Mouse (Mus musculus) embryo, embryonic 10 days (tissue): ENCODE measurements around the gene Sema3g.

Source experiments
- DNase-seq: peaks from one replicate; pipeline ENCODE4 v3.0.0-alpha.2; 2015; ENCODE audit warnings: low spot score

The Sema3g gene

DNA sequence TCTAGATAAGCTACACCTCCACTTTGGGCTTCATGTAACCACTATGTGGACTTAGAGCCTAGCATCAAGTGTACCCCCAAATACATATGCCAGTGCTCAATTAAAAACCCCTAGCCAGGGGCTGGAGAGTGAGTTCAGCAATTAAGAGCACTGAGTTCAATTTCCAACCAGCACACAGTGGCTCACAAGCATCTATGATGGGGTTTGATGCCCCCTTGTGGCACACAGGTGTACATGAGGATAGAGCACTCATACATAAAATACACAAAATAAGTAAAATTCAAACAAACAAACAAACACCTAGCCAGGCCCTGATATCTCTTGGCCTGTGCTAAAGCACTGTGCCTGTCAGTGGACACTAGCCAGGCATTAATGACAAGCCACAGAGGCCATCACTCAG lies 21.7 kb upstream of the Sema3g start:
- peak; percentile 45 for DNase-seq

DNA sequence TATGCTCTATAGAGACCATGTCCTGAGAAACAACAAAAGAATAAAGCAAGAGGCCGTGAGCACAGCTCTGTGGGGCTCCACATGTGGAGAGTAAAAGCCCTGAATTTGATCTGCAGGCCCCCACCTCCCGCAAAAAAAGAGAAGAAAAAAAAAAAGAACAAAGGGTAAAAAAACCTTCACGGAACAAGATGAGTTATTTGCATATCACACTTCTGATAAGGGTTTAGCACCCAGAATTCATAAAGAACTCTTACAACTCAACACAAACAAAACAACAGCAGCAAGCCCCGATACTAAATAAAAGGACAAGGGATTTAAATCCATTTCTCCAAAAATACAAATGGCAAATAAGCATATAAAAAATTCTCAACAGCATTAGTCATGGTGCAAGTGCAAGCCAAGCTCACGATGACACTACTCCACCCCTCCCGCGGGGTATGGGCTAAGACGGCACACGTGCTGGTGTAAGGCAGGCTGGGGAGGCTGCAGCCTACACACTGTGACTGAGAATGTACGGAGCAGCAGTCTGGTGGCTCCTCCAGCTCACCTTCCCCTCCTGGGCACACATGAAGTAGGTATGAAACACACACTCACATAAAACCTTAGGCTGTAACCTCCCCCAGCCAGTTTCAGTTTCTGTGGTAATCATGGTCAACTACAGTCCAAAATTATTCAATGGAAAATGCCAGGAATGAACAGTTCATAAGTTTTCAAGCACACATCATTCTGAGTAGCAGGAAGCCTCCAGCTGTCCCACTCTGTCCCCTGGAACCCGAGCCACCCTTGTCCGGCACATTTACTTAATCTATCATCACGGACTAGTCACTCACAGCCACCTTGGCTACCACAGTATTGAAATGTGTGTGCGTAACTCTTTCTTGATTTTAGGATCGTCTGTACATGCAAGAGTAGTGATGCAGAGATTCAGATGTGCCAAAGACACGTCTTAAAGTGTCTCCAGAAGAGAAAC lies 19.8 kb upstream of the Sema3g start:
- DNase-seq: no peak

GRCm38 (mm10) chr14:31199599-31199998 lies 18.1 kb upstream of the Sema3g start:
- DNase-seq: no peak

GRCm38 (mm10) chr14:31200038-31200437 lies 17.6 kb upstream of the Sema3g start:
- DNase-seq: no peak

DNA sequence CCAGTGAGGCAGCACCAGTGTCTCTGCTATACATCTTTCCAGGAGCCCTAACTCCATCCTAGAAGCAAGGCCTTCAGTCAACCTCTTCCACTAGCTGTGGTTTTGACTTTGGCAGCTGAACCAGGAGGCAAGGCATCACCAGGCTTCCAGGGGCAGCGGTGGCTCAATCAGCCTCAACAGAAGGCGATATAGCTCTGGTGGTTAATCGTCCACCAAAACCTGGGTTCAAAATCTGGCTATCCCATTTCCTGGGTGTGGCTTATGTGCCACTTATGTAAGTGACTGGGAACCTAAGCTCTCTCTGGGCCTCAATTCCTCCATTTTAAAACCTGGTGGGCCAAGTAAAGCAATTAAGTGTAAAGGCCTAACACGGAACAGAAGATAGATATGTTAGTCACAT lies 12.8 kb upstream of the Sema3g start:
- DNase-seq: no peak

DNA sequence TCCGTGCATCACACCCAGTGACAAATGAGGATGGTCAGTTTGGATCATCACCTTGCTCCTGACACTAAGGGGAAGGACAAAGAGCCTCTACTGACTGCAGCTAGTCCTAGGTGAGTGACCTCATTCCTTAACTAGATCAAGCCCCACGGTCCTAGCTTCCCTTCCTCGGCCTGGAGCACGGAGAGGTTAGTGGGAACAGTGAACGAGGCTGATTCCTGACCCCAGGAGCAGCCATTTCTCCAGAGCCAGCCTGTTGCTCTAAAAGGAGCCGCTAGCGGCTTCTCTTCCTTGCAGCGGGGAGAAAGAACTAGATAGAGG lies 12.5 kb upstream of the Sema3g start:
- no peak for DNase-seq

DNA sequence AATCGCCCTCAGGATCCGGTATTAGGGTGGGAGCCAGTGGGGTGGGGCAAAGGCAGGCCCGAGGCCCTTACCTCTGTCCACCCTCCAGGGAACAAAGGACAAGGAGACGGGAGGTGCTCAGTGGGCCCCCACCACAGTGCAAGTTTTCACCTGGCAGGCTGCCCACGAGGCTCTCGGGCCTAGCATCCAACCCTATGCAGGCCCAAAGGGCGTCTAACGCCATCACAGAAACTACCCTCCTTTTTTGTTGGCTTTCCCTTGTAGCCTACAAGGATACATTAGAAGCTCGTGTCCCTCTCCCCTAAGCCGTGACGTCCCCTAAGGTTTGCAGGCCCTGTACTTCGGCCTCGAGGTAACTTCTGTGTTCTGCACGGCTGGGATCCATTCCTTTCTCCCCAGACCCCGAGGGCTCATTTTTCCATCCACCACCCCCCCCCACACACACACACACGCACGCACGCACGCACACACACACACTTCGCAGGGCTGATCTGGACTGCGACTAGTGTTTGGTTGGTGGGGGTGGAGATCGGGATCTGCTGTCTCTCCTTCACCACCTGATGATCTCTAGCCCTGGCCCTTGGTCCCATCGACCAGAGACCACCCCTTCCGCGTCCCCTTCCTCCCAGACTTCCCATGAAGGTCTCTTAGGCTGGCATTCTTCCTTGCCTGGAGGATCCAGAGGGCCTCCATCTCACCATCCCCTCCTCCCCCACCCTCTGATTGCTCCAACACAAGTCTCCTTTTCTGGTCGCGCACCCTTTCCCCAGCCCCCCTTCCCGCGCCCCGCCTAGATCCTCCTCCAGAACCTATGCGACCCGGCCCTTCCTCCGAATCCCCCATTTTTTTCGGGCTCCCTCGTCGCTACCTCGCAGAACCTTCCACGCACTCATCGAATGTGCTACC lies 11.8 kb upstream of the Sema3g start:
- DNase-seq: peak; percentile 53

DNA sequence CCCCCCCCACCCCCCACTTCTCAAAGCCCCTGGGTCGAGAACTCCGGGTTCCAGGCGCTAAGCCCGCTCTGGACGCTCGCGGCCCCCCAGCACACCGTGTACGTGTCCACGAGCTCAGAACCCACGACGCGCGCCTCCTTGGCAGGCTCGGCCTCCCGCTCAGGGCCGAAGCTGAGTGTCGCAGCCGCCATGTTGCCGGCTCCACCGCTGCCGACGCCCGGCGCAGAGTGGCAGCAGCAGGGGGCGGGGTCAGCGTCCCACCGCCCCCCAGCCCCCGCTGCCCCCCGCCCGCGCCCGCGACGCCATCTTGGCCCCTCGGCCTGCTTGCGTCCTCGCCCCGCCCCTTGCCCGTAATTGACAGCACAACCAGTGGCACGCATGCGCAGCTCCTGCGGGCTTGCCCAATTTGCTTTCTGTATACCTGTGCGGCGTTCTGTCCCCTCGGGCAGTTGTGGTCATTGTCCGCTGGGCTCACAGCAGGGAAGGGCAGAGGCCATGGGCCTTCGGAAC lies 11.1 kb upstream of the Sema3g start:
- DNase-seq: peak; percentile 96

DNA sequence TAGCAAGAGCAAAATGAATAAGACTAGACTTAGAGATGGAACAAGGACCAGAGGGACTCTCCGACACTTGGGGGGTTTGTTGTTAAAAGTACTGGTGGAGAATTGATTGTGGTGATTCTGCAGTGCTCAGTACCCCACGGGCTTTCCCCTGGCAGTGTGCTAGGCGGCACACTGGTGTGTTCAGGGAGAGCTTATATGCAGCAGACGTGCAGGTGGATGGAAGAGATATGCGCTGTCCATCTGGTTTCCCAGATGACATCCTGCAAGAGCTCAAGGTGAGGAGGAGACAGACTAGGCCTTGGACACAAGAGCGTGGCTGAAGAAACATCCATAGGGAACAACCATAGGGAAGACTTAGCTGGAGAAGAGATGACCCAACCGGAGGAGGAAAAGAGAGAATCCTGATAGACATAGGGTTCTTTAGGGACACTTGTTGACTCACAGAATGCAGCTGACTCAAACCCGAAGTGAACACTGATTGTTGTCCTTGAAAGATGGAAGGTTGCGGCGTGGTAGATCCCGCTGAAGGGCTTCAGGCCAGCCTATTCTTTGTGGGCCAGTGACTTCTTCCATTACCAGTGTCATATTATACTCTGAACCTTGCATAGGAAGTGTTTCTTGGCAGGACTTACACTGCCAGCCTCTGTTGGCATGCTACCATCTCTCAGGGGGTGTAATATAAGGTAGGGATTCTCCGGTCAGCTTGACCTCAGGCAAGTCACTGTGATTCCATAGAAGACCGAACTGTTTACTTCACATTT lies 10.4 kb upstream of the Sema3g start:
- no peak for DNase-seq

DNA sequence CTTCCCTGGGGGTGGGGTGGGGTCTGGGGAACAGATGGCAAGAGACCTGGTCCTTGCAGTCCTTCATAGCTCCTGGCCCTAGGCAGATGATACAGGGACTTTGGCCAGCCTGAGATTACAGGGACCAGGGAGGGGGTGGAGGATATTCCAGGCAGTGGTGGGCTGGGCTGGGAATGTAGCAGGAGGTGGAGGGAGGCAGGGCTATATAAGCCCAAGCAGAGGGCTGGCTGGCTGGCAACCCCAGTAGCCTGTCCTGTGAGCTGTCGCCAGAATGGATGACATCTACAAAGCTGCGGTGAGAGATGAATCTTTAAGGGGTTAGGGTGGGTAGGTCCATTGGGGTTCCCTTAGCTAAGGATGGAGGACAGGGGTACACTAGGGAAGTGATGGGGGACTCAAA lies 9.6 kb upstream of the Sema3g start, which contains the start of gene Tnnc1:
Tnnc1 (plus strand) TSS at position 229 of the 400 bp plus-strand sequence.
- DNase-seq: no peak

DNA sequence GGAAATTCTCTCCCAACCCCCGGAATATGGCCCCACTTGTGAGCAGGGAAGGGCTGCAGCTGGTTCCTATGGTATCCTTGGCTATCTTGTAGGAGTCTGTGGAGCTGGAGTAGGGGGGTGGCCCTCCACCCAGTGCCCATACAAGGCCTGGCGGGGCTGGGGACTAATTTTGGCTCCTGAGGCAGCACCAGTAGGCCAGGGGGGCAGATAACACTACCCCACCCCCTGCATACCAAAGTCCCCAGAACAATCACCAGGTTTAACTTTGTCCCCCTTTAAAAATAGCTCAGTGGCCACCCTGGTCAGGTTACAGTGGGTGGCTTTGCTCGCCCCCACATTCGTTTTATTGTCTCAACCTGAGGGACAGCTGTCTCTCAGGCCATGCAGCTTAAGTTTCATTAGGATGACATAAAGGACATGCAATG lies 8.5 kb upstream of the Sema3g start:
- DNase-seq: no peak

GRCm38 (mm10) chr14:31211854-31212253 lies 5.8 kb upstream of the Sema3g start:
- DNase-seq: no peak

DNA sequence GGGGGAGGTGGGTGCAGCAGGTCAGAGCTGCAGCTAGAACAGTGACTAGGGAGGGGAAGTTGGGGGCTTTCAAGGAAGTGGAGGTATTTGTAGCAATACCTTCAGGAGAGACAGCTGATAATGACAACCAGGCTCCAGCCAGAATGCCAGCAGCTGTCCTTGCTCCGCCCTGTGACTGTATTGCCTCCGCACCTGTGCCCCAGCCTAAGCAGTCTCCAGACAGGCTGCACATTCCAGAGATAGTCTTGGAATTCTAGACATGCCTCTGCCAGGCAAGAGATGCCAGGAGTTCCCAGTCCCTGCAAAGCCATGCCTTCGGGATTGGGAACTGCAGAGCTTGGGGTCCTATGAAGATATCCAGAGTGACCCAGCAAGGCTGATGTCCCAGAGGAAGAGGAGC lies 5.2 kb upstream of the Sema3g start:
- DNase-seq: no peak

- DNase-seq: no peak
Observed at GRCm38 (mm10) chr14:31213868-31214267, 3.8 kb upstream of the Sema3g start.

DNA sequence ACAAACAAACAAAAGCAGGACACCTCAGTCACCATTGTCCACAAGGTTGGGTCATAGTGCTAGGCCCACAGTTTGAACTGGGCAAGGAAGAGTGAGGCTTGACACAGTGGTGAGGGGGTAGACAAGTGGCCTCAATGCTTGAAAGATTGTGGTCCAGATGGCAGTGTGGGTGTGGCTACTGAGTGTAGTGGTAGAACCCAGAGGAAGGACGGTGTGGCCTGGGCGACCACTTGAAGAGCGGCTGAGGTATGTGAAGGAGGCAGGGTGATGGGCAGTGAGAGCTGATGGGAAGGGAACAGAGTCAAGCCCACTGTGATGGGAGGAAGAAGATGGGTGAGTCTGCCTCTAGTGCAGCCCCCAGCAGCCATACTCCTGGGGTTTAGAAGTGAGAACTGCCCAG lies 3.0 kb upstream of the Sema3g start:
- no peak for DNase-seq

DNA sequence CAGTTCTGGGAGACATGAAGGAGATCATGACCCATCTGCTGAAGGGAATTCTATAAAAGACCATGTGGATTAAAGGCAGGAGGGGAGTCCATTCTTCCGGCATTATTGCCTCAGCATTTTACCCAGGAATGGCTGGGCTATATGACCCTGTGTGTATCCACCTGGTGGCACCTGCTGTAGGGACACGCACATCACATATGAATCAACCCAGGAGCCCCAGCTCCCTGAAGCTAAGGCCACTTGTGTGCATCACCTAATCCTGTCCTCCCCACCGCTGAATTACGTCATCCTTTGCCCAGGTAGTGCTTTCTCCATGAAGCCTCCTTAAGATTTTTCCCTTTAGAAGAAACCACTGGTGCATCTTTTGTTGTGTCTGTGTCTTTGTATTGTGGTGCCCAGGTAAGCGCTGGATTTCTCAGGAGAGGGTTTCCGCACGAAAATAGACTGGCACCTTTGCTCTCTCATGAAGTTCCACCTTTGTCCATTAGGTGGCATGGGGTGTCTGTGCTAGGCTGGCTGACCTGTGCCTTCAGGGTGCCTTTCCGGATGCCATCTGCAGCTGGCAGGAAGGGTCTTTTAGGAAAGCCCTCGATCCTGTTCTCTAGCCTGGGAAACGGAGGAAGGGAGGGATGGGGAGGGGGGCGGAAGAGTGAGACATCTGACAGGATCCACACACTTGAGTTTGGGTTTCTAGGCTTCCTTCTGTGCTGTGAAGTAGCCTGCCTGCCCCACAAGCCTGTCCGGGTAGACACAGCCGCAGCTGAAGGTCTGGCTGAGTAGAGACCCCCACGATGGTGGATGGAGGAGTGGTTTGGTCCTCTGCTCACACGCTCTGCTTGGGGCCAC lies 2.3 kb upstream of the Sema3g start:
- DNase-seq: peak; percentile 86

GRCm38 (mm10) chr14:31216846-31217245 lies 814 bp upstream of the Sema3g start, which contains the start of gene Nisch:
Nisch (minus strand) TSS chr14:31216946.
- DNase-seq: no peak

DNA sequence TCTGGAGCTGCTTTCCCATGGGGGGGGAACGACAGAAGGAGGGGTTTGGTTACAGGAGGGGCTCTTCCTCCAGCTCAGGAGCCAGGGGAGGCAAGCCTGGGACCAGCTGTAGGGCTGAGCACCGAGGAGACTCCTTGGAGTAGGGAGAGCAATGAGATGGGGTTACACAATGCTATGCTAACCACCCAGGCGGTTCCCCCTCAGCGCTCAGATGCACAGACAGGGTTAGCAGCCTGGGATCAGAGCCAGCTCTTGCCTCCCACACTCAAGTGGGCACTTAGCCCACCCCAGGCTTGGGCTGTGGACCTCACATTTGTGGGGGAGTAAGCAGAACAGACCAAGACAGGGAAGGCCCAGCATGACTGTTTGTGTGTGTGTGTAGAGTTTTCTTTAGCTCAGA lies 9.3 kb downstream of the Sema3g start:
- no peak for DNase-seq

DNA sequence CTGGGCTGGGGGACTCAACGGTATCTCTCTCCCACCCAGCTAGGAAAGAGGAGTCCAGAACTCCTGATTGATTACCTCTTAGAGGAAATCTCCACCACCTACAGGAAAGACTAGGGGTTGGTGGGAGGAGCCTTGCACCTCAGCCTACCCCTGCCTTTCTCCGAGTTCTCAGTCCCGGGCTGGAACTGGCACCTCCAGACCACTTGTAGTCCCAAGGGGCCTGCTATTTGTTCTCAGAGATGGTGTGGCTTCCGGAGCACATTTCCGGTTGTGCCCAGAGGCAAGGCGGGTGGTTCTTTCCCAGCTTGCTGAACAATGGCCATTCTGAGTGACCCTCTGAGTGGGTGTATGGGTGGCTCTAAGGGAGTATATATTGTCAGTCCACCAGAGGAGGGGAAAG lies 10.6 kb downstream of the Sema3g start:
- DNase-seq: no peak

DNA sequence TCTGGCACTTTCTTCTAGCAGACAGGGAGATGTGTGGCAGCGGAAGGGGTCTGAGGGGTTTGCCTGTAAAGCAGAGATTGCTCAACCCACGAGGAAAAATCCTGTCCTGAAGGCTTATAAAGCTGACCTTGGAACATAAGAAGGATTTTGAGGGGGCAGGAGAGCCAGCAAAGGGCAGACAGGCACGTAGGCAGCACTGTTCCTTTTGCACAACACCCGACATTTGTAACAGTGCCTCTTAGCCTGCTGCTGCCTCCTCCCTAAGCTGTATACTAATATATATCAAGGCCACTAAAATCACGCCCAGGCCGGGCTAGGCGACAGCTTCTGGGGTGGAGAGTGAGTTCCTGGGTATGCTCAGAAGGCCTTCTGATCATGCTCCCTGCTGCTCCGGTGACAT lies 12.8 kb downstream of the Sema3g start:
- no peak for DNase-seq
